Mouse (Mus musculus) heart, postnatal 0 days (tissue): ENCODE measurements around the gene Slc44a1. TPM values are rescaled to one million over a fixed set of nuclear protein-coding genes. Genes with fewer than 3 reads are reported as not detected.

Experiments used
- ATAC-seq: fragments of 200-750 bp; cut with Nextera tagmentation; 2 replicates; pipeline ENCODE4 v1.8.0; 2017; ENCODE audit warnings: low read depth, moderate number of reproducible peaks, moderate library complexity; ENCODE audit not compliant: insufficient read depth
- DNase-seq: peaks from one replicate; pipeline ENCODE4 v3.0.0-alpha.2; 2016; ENCODE audit warnings: low spot score
- H3K27ac ChIP-seq: fragments of 300-500 bp; sonication (generic); 2 replicates; pipeline ENCODE4 v1.5.1; 2014; ENCODE audit warnings: low read depth, mild to moderate bottlenecking
- H3K27me3 ChIP-seq: fragments of 300-500 bp; sonication (generic); 2 replicates; pipeline ENCODE4 v1.6.1; 2014; ENCODE audit warnings: low read length, mixed read lengths; ENCODE audit not compliant: control insufficient read depth, insufficient read depth
- H3K36me3 ChIP-seq: fragments of 300-500 bp; sonication (generic); replicated peaks from 2 replicates; pipeline ENCODE4 v1.6.1; 2014; ENCODE audit warnings: low read length, mixed read lengths; ENCODE audit not compliant: control insufficient read depth, insufficient read depth
- H3K4me1 ChIP-seq: fragments of 300-500 bp; sonication (generic); 2 replicates; pipeline ENCODE4 v1.6.1; 2014; ENCODE audit warnings: antibody characterized with exemption; ENCODE audit not compliant: control insufficient read depth, insufficient read depth
- H3K4me2 ChIP-seq: fragments of 300-500 bp; sonication (generic); 2 replicates; pipeline ENCODE4 v1.6.1; 2014; ENCODE audit warnings: low read depth, mild to moderate bottlenecking, low read length, moderate library complexity
- H3K4me3 ChIP-seq: fragments of 300-500 bp; sonication (generic); 2 replicates; pipeline ENCODE4 v1.5.1; 2014; ENCODE audit warnings: low read depth, low read length
- H3K9ac ChIP-seq: fragments of 300-500 bp; sonication (generic); replicated peaks from 2 replicates; pipeline ENCODE4 v1.6.1; 2014; ENCODE audit warnings: low read depth, low read length, mixed read lengths
- H3K9me3 ChIP-seq: fragments of 300-500 bp; sonication (generic); replicated peaks from 2 replicates; pipeline ENCODE4 v1.6.1; 2016; ENCODE audit warnings: low read length; ENCODE audit not compliant: control insufficient read depth
- CTCF ChIP-seq: IDR thresholded peaks from 2 replicates; pipeline ENCODE4 v1.5.1; 2016; ENCODE audit warnings: antibody characterized with exemption, control low read depth, low read depth
- EP300 ChIP-seq: IDR thresholded peaks from 2 replicates; pipeline ENCODE4 v1.6.1; 2016; ENCODE audit warnings: antibody characterized with exemption, low read depth
- WGBS: fragments of 180-500 bp; shearing (Covaris S2); extraction: QIAGEN DNeasy Blood & Tissue Kit; methylation state at CpG from one replicate; pipeline ENCODE4 v1.1.7; 2014; 5-methylcytosine and 5-hydroxymethylcytosine counted together
- polyA plus RNA-seq: library from polyadenylated mRNA; unstranded; fragments of >200 nt; fragmentation: Nextera tagmentation; extraction: Ambion mirVana; gene quantifications from 2 replicates; pipeline ENCODE4 v1.2.1, GENCODE M21; 2015
- total RNA-seq: library from RNA; depleted of rRNA; stranded (reverse); fragments of >200 nt; gene quantifications from 2 replicates; pipeline ENCODE4 v1.2.3, GENCODE M21; 2014; ENCODE audit warnings: low replicate concordance

The Slc44a1 gene
- total and polyA plus RNA-seq, 2 experiments from 2014 or later, result 15.4 to 37.1 TPM

DNA sequence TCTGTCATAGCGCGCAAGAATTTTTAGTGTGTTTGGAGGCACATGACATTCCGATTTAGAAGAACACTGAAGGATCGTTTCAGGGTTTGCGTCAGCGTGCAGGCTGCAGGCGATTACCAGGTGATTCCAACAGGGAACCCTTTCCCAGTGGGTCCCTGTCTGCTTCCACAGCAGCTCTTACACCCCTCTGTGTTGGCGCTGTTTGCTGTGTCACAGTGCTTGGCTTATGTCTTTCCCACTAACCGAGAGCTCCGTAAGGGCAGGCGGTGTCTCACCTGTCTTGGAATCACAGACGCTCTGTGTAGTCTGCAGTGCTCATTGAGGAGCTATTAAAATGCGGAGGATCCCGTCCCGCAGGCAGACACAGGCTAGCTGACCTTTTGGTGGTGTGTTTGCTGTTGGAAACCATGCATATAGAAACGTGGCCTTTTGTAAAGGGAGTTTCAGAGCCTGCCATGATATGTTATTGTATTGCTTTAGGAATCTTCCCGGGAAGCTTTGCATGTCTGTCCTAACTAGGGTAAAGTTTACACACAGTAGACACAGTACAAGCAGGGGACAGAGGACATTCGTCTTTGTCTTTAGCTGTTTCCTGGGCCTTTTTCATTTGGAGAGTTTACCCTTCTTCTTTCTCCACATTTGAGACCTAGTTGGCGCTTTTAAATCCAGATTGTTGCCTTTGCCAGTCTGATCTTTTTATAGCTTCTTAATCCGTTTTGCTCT is 35.2 kb downstream of the Slc44a1 start:
- H3K27ac ChIP-seq, result 0 out of 2 replicates have a peak overlapping the region, but pooled peaks have one; percentile 5
- peaks cover 10% of the 10 kb centered on the region; the same call in 1 of the 2 replicates for H3K4me1 ChIP-seq
- ATAC-seq (no peak), DNase-seq (no peak)
- no peaks in the 10 kb centered on the region for H3K36me3 ChIP-seq
- H3K9ac ChIP-seq, result no peak overlapping the region
- no peak for TF ChIP-seq CTCF
- TF ChIP-seq EP300, result no peak
- no peak overlapping the region for H3K4me3 ChIP-seq
- H3K27me3 ChIP-seq, result no peaks in the 10 kb centered on the region
- no peak overlapping the region for H3K4me2 ChIP-seq
- 74% methylated on average over 20 of the region's 20 CpGs for WGBS
- no peaks in the 10 kb centered on the region for H3K9me3 ChIP-seq

DNA sequence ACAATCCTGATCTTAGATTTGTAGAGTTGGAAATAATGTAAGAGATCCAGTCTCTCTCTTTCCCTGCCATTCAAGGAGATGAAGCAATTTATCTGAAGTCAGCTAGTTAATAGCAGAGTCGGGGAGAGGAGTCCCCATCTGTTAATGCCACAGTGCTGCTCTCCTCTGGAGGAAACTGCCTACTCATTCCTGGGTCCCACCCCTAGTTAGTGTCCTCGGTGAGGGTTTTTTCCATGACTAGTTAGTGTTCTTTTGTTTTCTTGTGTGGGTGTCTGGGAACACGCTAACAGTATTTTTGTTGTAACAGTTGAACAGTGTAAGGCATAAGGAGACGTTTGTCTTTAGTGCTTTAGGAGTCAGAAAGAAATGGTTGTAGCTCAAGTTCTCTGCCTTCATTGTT is 38.4 kb downstream of the Slc44a1 start:
- no peaks in the 10 kb centered on the region for H3K27me3 ChIP-seq
- H3K27ac ChIP-seq, result no peak overlapping the region
- H3K4me3 ChIP-seq, result no peak overlapping the region
- H3K9me3 ChIP-seq, result no peaks in the 10 kb centered on the region
- ATAC-seq, result no peak
- H3K4me1 ChIP-seq, result peaks cover 10% of the 10 kb centered on the region; the same call in 1 of the 2 replicates
- DNase-seq, result no peak
- H3K4me2 ChIP-seq, result no peak overlapping the region
- H3K9ac ChIP-seq, result no peak overlapping the region
- peaks cover 9% of the 10 kb centered on the region; the same call in 1 of the 2 replicates for H3K36me3 ChIP-seq
- TF ChIP-seq CTCF (no peak), EP300 (no peak)
- WGBS, result 63% methylated on average over 4 of the region's 4 CpGs

DNA sequence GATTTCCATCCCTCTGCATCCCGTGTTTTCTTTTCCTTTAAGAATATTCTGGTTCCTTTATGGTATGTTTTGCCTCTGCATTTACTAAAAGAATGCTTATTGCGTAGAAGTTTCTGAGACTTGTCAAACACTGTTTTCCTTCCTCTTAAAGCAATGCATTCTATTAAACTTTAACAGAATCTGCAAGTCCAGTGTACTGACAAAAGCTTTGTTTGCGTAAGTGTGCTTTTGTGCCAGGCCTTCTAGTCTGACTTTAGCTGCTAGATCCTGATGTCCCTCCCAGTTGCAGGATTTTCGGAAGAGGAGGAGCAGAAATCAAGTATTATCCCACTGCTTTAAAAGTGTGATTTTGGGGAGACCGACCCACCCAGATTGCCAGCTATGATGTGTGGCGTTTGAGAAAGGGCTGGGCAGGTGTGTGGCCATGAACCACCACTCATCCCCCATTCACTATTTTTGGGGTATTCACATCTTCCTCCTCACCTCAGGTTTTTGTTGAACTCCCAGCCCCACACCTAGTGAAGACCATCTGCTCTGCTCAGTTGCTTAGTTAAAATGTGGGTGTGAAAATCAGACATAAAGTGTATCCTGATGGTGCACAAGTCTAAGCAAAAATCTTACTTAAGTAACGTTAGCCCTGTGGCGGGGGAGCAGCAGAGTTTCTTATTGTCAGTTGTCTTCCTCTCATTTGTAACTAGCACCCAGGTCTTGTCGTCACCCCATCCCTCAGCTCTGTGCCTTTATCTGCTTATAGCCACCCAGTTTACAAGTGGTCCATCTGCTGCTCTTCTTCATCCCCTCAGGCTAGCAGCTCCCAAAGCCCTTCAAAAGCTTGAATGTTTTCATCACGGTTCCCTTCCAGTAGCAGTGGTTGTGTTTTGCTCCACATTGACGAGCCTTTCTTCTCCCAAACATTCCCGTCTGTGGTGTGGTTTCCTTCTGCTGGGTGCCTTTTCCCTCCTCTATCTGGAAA is 47.3 kb downstream of the Slc44a1 start:
- Histone ChIP-seq H3K9me3 (no peaks in the 10 kb centered on the region), H3K9ac (no peak overlapping the region), H3K27me3 (no peaks in the 10 kb centered on the region), H3K27ac (no peak overlapping the region), H3K4me1 (no peaks in the 10 kb centered on the region), H3K4me2 (no peak overlapping the region), H3K4me3 (no peak overlapping the region), H3K36me3 (peaks cover 5% of the 10 kb centered on the region; the same call in 1 of the 2 replicates)
- no peak for ATAC-seq
- DNase-seq, result no peak
- TF ChIP-seq EP300, result no peak
- no peak for TF ChIP-seq CTCF
- 74% methylated on average over 12 of the region's 12 CpGs for WGBS

DNA sequence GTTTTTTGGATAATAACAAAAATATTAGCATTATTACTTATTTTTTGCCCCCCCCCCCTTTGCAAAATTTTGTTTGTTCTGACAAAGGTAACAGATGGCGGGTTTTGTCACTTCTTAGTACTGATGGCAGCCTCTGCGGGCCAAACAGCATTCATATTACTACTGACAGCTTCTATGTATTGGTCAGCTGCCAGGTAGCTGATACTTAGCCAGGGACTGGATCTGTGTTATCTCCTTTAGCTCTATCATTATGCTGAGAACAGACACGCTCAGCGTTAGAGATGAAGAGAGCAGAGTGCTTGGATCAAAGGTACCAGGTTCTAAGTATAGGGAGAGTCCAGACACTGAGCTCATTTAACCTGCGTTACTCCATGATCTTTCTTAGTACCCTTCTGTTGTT is 48.6 kb downstream of the Slc44a1 start:
- no peak overlapping the region for H3K27ac ChIP-seq
- H3K9me3 ChIP-seq, result no peaks in the 10 kb centered on the region
- no peak for ATAC-seq
- no peak overlapping the region for H3K4me3 ChIP-seq
- DNase-seq, result no peak
- no peaks in the 10 kb centered on the region for H3K27me3 ChIP-seq
- no peaks in the 10 kb centered on the region for H3K4me1 ChIP-seq
- H3K9ac ChIP-seq, result no peak overlapping the region
- 32% methylated on average over 5 of the region's 5 CpGs for WGBS
- no peak for TF ChIP-seq CTCF
- no peak for TF ChIP-seq EP300
- H3K4me2 ChIP-seq, result no peak overlapping the region
- no peaks in the 10 kb centered on the region for H3K36me3 ChIP-seq

DNA sequence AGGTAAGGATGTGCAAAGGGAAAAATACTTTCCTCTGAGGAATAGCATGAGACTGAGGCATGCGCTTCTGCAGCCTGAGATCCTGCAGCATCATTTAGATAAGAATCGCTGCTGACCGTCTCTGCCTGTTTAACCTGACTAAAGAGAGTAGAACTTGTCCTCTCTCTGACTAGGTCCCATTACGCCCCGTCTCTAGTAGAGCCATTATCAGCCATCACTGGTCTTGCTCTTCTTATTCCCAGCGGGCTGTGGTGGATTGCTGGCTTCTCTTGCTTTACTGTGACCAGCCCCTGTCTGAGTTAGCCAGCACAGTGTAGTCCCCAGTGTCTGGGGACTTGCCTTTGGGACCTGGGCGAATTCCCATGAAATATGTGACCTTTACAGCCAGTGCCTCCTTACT is 50.2 kb downstream of the Slc44a1 start:
- no peak overlapping the region for H3K9ac ChIP-seq
- TF ChIP-seq CTCF, result no peak
- no peak for TF ChIP-seq EP300
- no peak overlapping the region for H3K27ac ChIP-seq
- no peak overlapping the region for H3K4me2 ChIP-seq
- ATAC-seq (no peak), DNase-seq (no peak)
- WGBS, result 84% methylated on average over 7 of the region's 7 CpGs
- peaks cover 3% of the 10 kb centered on the region for H3K4me1 ChIP-seq
- H3K9me3 ChIP-seq, result no peaks in the 10 kb centered on the region
- no peaks in the 10 kb centered on the region for H3K36me3 ChIP-seq
- no peaks in the 10 kb centered on the region for H3K27me3 ChIP-seq
- no peak overlapping the region for H3K4me3 ChIP-seq
